Comparison of ENCODE assay signal across 9 mouse cellular contexts in genomic region chr6:97409467-97410239, GRCm38 (mm10).
DNase-seq lines count a peak whose midpoint lies in the region; ATAC-seq lines count a peak whose summit lies in the region.
"Had no signal": no experiment of that assay in that cellular context is flagged by ENCODE, and none has a peak within 500 bp of the region (broad histone marks: within the 10 kb centered on the region; RNA-seq: fewer than 3 reads in every experiment).

No protein-coding gene starts in this region.

- ATAC-seq in kidney, embryonic 16.5 days (ENCODE audit: low FRiP score, low TSS enrichment), result 0 out of 2 replicates have a peak, but pooled peaks have one; percentile 22
- ATAC-seq in heart, embryonic 15.5 days (replicated peaks; ENCODE audit: insufficient number of reproducible peaks, insufficient read depth, low FRiP score, low read depth), result peak; percentile 76
- 0 out of 2 replicates have a peak, but pooled peaks have one; percentile 4 for ATAC-seq in liver, embryonic 16.5 days (ENCODE audit: low read depth)

- 34% methylated on average over 5 of the region's 5 CpGs for WGBS in kidney, embryonic 16.5 days
- WGBS in heart, embryonic 15.5 days, result 10% methylated on average over 5 of the region's 5 CpGs
- 28% methylated on average over 5 of the region's 5 CpGs for WGBS in liver, embryonic 16.5 days (ENCODE audit: insufficient replicate concordance)

- H3K27ac ChIP-seq in kidney, embryonic 16.5 days (ENCODE audit: low read length), result peak overlapping the region; percentile 21; the same call in 1 of the 2 replicates
- H3K27ac ChIP-seq in heart, embryonic 15.5 days, result peak overlapping the region; percentile 68
- H3K27ac ChIP-seq in liver, embryonic 16.5 days (ENCODE audit: low read length), result no peak overlapping the region

- no peaks in the 10 kb centered on the region for H3K9me3 ChIP-seq in kidney, embryonic 16.5 days (ENCODE audit: low read length)
- H3K9me3 ChIP-seq in heart, embryonic 15.5 days (replicated peaks), result no peaks in the 10 kb centered on the region
- H3K9me3 ChIP-seq in liver, embryonic 16.5 days (replicated peaks; ENCODE audit: control insufficient read depth, low read length), result no peaks in the 10 kb centered on the region

- H3K27me3 ChIP-seq in kidney, embryonic 16.5 days (ENCODE audit: insufficient read depth, low read length), result no peaks in the 10 kb centered on the region
- H3K27me3 ChIP-seq in heart, embryonic 15.5 days, result no peaks in the 10 kb centered on the region
- H3K27me3 ChIP-seq in liver, embryonic 16.5 days (ENCODE audit: control insufficient read depth, insufficient read depth, low read depth, low read length), result no peaks in the 10 kb centered on the region

- no peak overlapping the region for H3K4me2 ChIP-seq in kidney, embryonic 16.5 days (replicated peaks; ENCODE audit: low read depth, low read length)
- peak overlapping the region; percentile 35 for H3K4me2 ChIP-seq in heart, embryonic 15.5 days
- no peak overlapping the region for H3K4me2 ChIP-seq in liver, embryonic 16.5 days (ENCODE audit: low read depth, low read length)

- no peaks in the 10 kb centered on the region for H3K36me3 ChIP-seq in kidney, embryonic 16.5 days (ENCODE audit: insufficient read depth, low read length)
- no peaks in the 10 kb centered on the region for H3K36me3 ChIP-seq in heart, embryonic 15.5 days
- H3K36me3 ChIP-seq in liver, embryonic 16.5 days (ENCODE audit: control insufficient read depth, insufficient read depth), result no peaks in the 10 kb centered on the region

- no peak overlapping the region for H3K9ac ChIP-seq in kidney, embryonic 16.5 days (replicated peaks; ENCODE audit: low read length)
- no peak overlapping the region; the same call in 1 of the 2 replicates for H3K9ac ChIP-seq in heart, embryonic 15.5 days
- no peak overlapping the region for H3K9ac ChIP-seq in liver, embryonic 16.5 days (ENCODE audit: low read depth, low read length)

- H3K4me1 ChIP-seq in kidney, embryonic 16.5 days (ENCODE audit: insufficient read depth, low read length), result peaks cover 16% of the 10 kb centered on the region; the same call in 1 of the 2 replicates
- H3K4me1 ChIP-seq in heart, embryonic 15.5 days (replicated peaks), result peaks cover 34% of the 10 kb centered on the region
- H3K4me1 ChIP-seq in liver, embryonic 16.5 days (ENCODE audit: control insufficient read depth, low read depth, low read length), result peaks cover 31% of the 10 kb centered on the region

- no peak for DNase-seq in kidney, adult 18-20 months
- peak; percentile 31 for DNase-seq in embryo, embryonic 11 days
- DNase-seq in frontal cortex, adult 2 months (ENCODE audit: extremely low spot score in 1 of 2, low spot score in 1 of 2), result no peak
- no peak for DNase-seq in thymus, postnatal 4 days
- DNase-seq: cerebellum, postnatal 36 days; lung, adult 18-20 months had no signal

- H3K4me3 ChIP-seq in kidney, embryonic 16.5 days (ENCODE audit: low read length), result no peak overlapping the region
- H3K4me3 ChIP-seq in heart, embryonic 15.5 days, result no peak overlapping the region
- H3K4me3 ChIP-seq in liver, embryonic 16.5 days (ENCODE audit: low read depth, low read length), result no peak overlapping the region

Comparison
In these comparisons a context has a peak if more than half of its experiments do, and no peak if none do; other contexts are left out.
1. ATAC-seq: peak in every context shown above with its lines; median percentile 76 in heart, embryonic 15.5 days; 22 in kidney, embryonic 16.5 days; 4 in liver, embryonic 16.5 days.